Mouse (Mus musculus) heart, postnatal 14 days (tissue): ENCODE data around the gene Dgkz. TPM values are rescaled to one million over a fixed set of nuclear protein-coding genes. Genes with fewer than 3 reads are reported as not detected.

Experiments
- DNase-seq, 2 experiments: peaks; one replicate each; pipeline ENCODE4 v3.0.0; 2021 to 2022
- intact Hi-C: fragments of 180-260 bp; cut with DNase I; formaldehyde crosslinking; loops from one replicate; pipeline ENCODE4 v1.15.1; 2025
- total RNA-seq, 2 experiments: library from RNA; stranded (reverse); gene quantifications; 2 replicates each; pipeline ENCODE4 v1.2.3; 2021

The Dgkz gene
- total RNA-seq, 2 experiments from 2014 or later = 62.3 to 63.1 TPM

- intact Hi-C loops = loop anchor here (2.0 kb wide), 1 partner anchor 22 kb away; no protein-coding TSS in a partner anchor
Measured at GRCm38 (mm10) chr2:91964610-91965204, 11.0 kb downstream of the Dgkz start.

GRCm38 (mm10) chr2:91963443-91963932 is 12.2 kb downstream of the Dgkz start:
- intact Hi-C loops = no loop called here
- DNase-seq = peak; percentile 99 to 100

More at GRCm38 (mm10) chr2:91964610-91965204, 11.0 kb downstream of the Dgkz start:
- DNase-seq = no peak

DNA sequence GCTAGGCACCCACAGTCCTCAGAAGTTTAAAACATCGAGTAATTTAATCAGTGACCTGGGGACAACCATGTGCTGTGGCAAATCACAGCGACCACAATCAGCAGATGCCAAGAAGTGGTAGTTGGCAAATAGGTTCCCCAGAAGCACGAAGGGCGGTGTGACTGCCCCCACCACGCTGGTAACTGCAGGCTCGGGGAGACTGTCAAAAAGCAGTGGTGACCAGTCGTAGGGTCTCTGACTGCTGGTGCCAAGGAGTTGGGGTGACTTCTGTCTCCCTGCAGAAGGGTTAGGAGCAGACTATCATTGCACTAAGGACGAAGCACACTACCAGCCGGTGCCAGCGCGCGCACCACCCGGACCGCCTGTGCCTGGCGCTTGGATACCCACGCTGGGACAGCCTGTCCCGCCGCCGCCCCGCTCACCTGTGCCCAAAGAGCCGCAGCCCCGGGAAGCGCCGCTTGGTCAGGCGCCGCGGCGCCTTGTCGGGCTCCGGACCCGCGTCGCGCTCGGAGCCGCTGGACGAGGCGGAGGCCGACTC is 12.7 kb downstream of the Dgkz start:
- intact Hi-C loops = loop anchor here (1.0 kb wide), 1 partner anchor 17 kb away; no protein-coding TSS in a partner anchor
- DNase-seq = peak in 1 of 2 experiments; percentile 45

DNA sequence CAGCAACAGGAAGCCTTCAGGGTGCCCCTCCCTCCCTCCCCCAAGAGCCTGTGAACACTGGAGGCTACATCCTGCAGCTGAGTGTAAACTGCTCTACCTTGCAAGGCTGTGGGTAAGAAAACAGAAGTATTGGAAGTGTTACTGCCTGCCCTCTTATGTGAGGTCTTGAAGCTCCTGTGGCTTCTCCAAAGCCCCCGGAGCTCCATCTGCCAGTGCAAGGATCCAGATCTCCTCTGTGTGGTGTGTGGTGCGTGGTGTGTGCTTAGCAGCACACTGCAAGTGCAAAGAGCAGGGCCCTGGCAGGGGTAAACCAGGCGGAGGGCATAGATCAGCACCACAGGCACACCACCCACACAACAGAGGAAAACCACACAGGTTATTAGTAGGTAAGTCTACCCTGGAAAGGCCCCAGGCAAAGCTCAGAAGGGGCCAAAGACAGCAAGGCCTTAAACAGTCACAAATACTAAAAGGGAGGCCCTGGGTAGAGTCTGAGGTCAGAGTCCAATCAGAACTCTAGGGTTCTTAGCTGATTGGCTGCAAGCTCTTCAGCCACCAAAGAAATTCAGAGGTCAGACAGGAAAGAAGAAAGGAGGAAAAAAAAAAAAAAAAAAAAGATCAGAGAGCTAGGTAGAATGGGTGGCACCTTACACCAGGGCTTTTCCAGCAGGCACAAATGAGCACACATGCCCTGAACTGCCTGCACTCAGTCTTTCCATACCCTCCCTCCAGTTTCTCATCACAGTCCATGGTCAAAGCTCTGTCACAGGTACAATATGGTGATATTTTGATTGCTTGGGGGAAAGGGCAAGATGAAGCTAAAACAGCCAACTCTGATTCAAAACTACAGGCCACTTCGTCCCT is 13.5 kb downstream of the Dgkz start:
- intact Hi-C loops = loop anchor here (1.0 kb wide), 1 partner anchor 16 kb away; no protein-coding TSS in a partner anchor
- DNase-seq = no peak

DNA sequence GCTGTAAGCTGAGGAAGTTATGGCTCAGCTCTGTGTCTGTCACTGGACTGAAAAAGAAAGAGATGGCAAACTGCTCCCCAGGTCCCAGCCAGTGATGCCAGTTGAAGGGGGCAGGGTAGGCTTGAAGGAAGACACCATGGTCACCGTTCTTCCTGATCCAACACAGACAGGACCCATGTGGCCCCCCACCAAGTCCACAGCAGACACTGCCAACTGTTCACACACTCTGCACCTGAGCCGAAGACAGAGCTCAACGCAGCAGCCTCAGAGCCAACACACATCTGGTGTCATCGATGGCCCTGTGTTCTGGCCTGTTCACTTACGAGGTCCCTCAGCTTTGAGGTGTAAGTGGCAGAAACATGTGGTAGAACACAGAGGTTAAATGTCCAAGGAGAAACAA is 15.2 kb downstream of the Dgkz start:
- intact Hi-C loops = no loop called here

DNA sequence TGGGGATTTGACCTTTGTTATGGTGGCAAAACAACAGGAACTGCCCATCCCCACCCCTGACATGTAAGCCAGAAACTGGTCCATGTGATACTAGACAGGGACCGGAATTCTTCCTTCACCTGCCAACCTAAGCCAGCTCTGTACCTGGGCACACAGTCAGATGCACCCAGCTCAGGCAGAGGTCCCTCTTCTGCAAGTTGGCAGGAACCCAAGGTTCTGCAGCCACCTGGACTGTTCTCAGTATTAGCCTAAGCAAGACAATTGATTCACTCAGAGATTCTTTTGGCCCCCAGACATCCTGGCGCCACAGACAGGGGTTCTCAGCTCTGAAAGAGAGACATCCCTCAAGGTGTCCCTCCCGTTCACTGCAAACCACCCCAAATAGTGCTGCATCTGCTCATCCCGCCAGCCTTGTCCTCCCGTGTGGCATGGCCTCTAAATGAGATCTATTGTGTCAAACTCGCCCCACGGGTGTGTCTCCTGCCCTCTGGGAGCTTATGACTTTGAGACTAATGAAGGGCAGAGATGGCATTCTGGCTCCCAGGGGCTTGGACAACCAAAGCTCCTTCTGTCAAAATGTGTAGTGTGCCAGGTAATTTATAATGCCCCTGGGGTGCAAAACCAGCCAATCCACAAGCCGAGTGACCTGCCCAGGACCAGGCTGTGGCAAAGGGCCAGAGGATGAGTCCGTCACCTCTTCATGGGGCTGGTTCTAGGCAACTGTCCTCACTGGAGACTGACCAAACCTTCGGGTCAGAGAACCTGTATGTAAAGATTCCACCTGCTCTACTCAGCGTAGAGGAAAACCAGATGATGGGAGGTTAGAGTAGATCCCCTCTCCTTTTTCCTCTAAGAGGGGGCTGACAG is 15.9 kb downstream of the Dgkz start:
- intact Hi-C loops = loop anchor here (2.0 kb wide), 1 partner anchor 15 kb away; the partner anchor contains the start of gene Gm9821

More for the DNA sequence above, 15.2 kb downstream of the Dgkz start:
- no peak for DNase-seq

GRCm38 (mm10) chr2:91958701-91959457 is 16.8 kb downstream of the Dgkz start:
- DNase-seq = peak; percentile 67 to 77
- intact Hi-C loops = loop anchor here (2.0 kb wide), 1 partner anchor 14 kb away; the partner anchor contains the start of gene Gm9821

More for the DNA sequence above, 15.9 kb downstream of the Dgkz start:
- no peak for DNase-seq

DNA sequence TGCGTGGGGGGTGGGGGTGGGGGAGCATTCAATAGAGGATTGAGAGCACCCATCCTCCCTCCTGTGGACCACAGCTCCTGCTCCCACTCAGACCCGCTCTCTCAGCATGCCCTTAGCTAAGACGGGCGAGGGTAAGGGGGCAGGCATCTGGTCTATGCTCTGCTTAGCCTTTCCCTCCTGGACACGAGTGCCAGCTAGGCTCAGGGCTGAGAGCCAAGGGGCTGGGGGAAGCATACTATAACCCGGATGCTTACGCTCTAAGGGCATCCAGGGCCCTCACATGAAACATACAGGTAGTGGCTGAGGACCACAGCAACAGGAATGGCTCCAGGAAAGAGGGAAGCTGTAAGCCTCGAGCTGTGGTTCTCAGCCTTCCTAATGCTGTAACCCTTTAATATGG is 17.6 kb downstream of the Dgkz start:
- DNase-seq = no peak
- intact Hi-C loops = loop anchor here (2.0 kb wide), 1 partner anchor 13 kb away; the partner anchor contains the start of gene Gm9821

- intact Hi-C loops = no loop called here
- DNase-seq = no peak
Measured at GRCm38 (mm10) chr2:91957096-91957495, 18.6 kb downstream of the Dgkz start.

- intact Hi-C loops = no loop called here
- DNase-seq = no peak
Measured at GRCm38 (mm10) chr2:91955875-91956274, 19.8 kb downstream of the Dgkz start.

GRCm38 (mm10) chr2:91955121-91955591 is 20.5 kb downstream of the Dgkz start:
- no peak for DNase-seq
- intact Hi-C loops = no loop called here

DNA sequence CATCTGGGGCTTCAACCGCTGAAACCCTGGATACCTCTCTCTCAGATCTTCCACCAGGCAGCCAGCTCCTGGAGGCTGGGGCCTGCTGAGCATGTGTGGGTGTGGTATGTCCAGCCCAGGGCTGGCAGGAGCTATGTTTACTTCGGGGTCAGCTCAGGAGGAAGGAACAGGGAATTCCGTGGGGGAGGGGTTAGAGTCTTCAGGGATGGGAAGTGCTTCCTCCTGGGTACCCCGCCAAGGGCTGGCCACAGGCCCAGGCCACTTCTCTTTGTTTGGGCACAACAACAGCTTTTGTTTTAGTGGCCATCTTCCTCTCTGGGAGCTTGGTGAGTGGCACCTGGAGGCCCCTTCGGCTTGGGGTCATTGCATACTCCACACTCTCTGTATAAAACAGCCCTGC is 21.8 kb downstream of the Dgkz start:
- intact Hi-C loops = no loop called here
- DNase-seq = peak; percentile 76 to 85

GRCm38 (mm10) chr2:91950275-91951085 is 25.2 kb downstream of the Dgkz start:
- intact Hi-C loops = no loop called here
- peak; percentile 57 to 65 for DNase-seq

- peak; percentile 67 to 77 for DNase-seq
- intact Hi-C loops = no loop called here
Measured at GRCm38 (mm10) chr2:91949411-91950274, 26.0 kb downstream of the Dgkz start.

DNA sequence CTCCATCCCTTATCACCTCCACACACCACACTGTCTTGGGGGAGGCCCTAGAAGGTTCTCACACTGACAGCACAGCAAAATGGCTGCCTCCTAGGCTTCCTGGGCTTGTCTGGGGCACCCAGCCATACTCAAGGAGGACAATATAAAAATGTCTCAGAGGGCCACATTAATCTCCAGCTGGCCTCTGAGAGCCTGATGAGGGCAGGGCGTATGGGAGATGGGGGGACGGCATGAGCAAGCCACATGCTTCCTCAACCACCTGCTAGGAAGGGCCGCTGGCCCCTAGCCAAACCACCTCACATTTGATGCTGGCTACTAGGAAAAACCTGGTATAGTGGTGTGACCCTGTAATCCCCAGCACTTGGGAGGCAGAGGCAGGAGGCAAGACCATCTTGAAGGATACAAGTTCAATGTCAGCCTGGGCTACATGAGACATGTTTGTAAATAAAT is 26.8 kb downstream of the Dgkz start:
- no peak for DNase-seq
- intact Hi-C loops = no loop called here

DNA sequence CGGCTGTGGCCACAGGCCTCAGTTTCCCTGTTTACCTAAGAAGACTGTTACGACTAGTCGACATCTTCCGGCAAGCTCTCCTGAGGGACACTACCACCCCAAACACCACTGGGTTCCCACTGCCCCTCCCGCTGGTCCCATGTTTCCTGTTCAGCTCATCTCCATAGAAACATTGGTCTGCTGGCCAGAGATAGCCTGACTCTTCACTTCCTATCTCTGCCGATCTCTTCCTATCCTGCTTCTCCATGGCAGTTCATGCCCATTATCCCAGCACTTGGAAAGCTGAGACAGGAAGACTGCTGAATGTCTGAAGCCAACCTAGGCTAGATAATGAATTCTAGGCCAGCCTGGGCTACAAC is 27.5 kb downstream of the Dgkz start:
- intact Hi-C loops = no loop called here
- DNase-seq = no peak
